Mouse (Mus musculus) MEL (cell line): ENCODE measurements around the gene F2. TPM values are rescaled to one million over a fixed set of nuclear protein-coding genes. Genes with fewer than 3 reads are reported as not detected.

Source experiments
- DNase-seq: peaks from one replicate; pipeline ENCODE4 v3.0.0; 2011; ENCODE audit warnings: low read depth, low spot score
- H3K27ac ChIP-seq: 2 replicates; pipeline ENCODE4 v1.5.1; 2012; ENCODE audit warnings: low read depth, mild to moderate bottlenecking, control low read depth, low read length, moderate library complexity; ENCODE audit not compliant: control insufficient read depth
- H3K27me3 ChIP-seq, 2 experiments: fragments of 150-350 bp in 1 of 2; sonication (generic) in 1 of 2; 2 replicates each; pipeline ENCODE4 v1.6.1; 2012; ENCODE audit warnings: low read length in 2 of 2, mild to moderate bottlenecking in 2 of 2, improper control_type of control experiment in 1 of 2, moderate library complexity in 1 of 2; ENCODE audit not compliant: insufficient read depth in 2 of 2, control insufficient read depth in 1 of 2
- H3K36me3 ChIP-seq, 2 experiments: 2 replicates each; pipeline ENCODE4 v1.6.1; 2012 to 2014; ENCODE audit warnings: low read length in 2 of 2, improper control_type of control experiment in 1 of 2, inconsistent platforms in 1 of 2, mild to moderate bottlenecking in 1 of 2; ENCODE audit not compliant: insufficient read depth in 2 of 2, control insufficient read depth in 1 of 2
- H3K4me1 ChIP-seq, 2 experiments: fragments of 150-350 bp in 1 of 2; sonication (generic) in 1 of 2; 2 replicates each; pipeline ENCODE4 v1.6.1; 2012; ENCODE audit warnings: low read length in 2 of 2, improper control_type of control experiment in 1 of 2, mild to moderate bottlenecking in 1 of 2; ENCODE audit not compliant: insufficient read depth in 2 of 2, control insufficient read depth in 1 of 2
- H3K4me3 ChIP-seq, 2 experiments: fragments of 150-350 bp in 1 of 2; sonication (generic) in 1 of 2; 2 replicates each; pipeline ENCODE4 v1.5.1; 2012; ENCODE audit warnings: low read depth in 2 of 2, low read length in 2 of 2, mild to moderate bottlenecking in 2 of 2, moderate library complexity in 2 of 2, control low read depth in 1 of 2, improper control_type of control experiment in 1 of 2; ENCODE audit not compliant: control insufficient read depth in 1 of 2, insufficient read depth in 1 of 2
- H3K79me2 ChIP-seq: 2 replicates; pipeline ENCODE4 v1.6.1; 2012; ENCODE audit warnings: mild to moderate bottlenecking, low read length, moderate library complexity; ENCODE audit not compliant: control insufficient read depth, poor library complexity, insufficient read depth
- H3K9ac ChIP-seq: 2 replicates; pipeline ENCODE4 v1.6.1; 2012; ENCODE audit warnings: low read depth, mild to moderate bottlenecking, control low read depth, low read length, moderate library complexity; ENCODE audit not compliant: control insufficient read depth, poor library complexity, severe bottlenecking
- H3K9me3 ChIP-seq: fragments of 150-350 bp; sonication (generic); replicated peaks from 2 replicates; pipeline ENCODE4 v1.6.1; 2012; ENCODE audit warnings: mild to moderate bottlenecking, low read length, improper control_type of control experiment, moderate library complexity; ENCODE audit not compliant: insufficient read depth
- BHLHE40 ChIP-seq: IDR thresholded peaks from 2 replicates; pipeline ENCODE4 v1.6.1; 2012; ENCODE audit warnings: low read depth, mild to moderate bottlenecking, inconsistent platforms, low read length, improper control_type of control experiment, borderline replicate concordance
- CHD1 ChIP-seq: IDR thresholded peaks from 2 replicates; pipeline ENCODE4 v1.6.1; 2012; ENCODE audit warnings: low read depth, mild to moderate bottlenecking, inconsistent platforms, low read length, improper control_type of control experiment
- CHD2 ChIP-seq: IDR thresholded peaks from 2 replicates; pipeline ENCODE4 v1.6.1; 2011; ENCODE audit warnings: low read length, improper control_type of control experiment
- CTCF ChIP-seq, 3 experiments: IDR thresholded peaks in 2 of 3; conservative IDR thresholded peaks in 1 of 3; 2 replicates each; pipeline ENCODE4 v1.5.1; 2011 to 2012; ENCODE audit warnings: low read length in 3 of 3, low read depth in 2 of 3, mild to moderate bottlenecking in 2 of 3, improper control_type of control experiment in 1 of 3, inconsistent platforms in 1 of 3, mixed read lengths in 1 of 3, moderate library complexity in 1 of 3; ENCODE audit not compliant: control insufficient read depth in 1 of 3, insufficient read depth in 1 of 3, poor library complexity in 1 of 3, severe bottlenecking in 1 of 3
- ELF1 ChIP-seq: IDR thresholded peaks from 2 replicates; pipeline ENCODE4 v1.6.1; 2014; ENCODE audit warnings: low read depth, mild to moderate bottlenecking, inconsistent platforms, low read length, improper control_type of control experiment, moderate library complexity
- ETS1 ChIP-seq: IDR thresholded peaks from 2 replicates; pipeline ENCODE4 v1.6.1; 2012; ENCODE audit warnings: low read depth, mild to moderate bottlenecking, inconsistent platforms, low read length, improper control_type of control experiment, moderate library complexity
- GATA1 ChIP-seq: IDR thresholded peaks from 2 replicates; pipeline ENCODE4 v1.6.1; 2011; ENCODE audit warnings: low read depth, low read length, improper control_type of control experiment
- JUND ChIP-seq: IDR thresholded peaks from 2 replicates; pipeline ENCODE4 v1.6.1; 2011; ENCODE audit warnings: low read depth, mild to moderate bottlenecking, improper control_type of control experiment, low read length
- MEF2A ChIP-seq: IDR thresholded peaks from 2 replicates; pipeline ENCODE4 v1.6.1; 2014; ENCODE audit warnings: low read depth, mild to moderate bottlenecking, inconsistent platforms, low read length, improper control_type of control experiment; ENCODE audit not compliant: poor library complexity, insufficient replicate concordance, severe bottlenecking; ENCODE audit errors: extremely low read depth
- MYB ChIP-seq: IDR thresholded peaks from 2 replicates; pipeline ENCODE4 v1.6.1; 2011; ENCODE audit warnings: mild to moderate bottlenecking, low read depth, low read length, improper control_type of control experiment
- MYC ChIP-seq: IDR thresholded peaks from 2 replicates; pipeline ENCODE4 v1.6.1; 2011; ENCODE audit warnings: low read depth, mild to moderate bottlenecking, low read length, improper control_type of control experiment, moderate library complexity
- POLR2AphosphoS2 ChIP-seq: IDR thresholded peaks from 2 replicates; pipeline ENCODE4 v1.6.1; 2011; ENCODE audit warnings: low read length, improper control_type of control experiment
- POLR2AphosphoS5 ChIP-seq: IDR thresholded peaks from 2 replicates; pipeline ENCODE4 v1.6.1; 2012; ENCODE audit warnings: low read depth, borderline replicate concordance, mild to moderate bottlenecking, inconsistent platforms, low read length, moderate library complexity, mixed read lengths
- TAL1 ChIP-seq: IDR thresholded peaks from 2 replicates; pipeline ENCODE4 v1.6.1; 2012; ENCODE audit warnings: mild to moderate bottlenecking, inconsistent platforms, low read length, moderate library complexity, mixed read lengths
- TBP ChIP-seq: IDR thresholded peaks from 2 replicates; pipeline ENCODE4 v1.8.0; 2011; ENCODE audit warnings: low read depth, low read length, improper control_type of control experiment
- TCF12 ChIP-seq: IDR thresholded peaks from 2 replicates; pipeline ENCODE4 v1.6.1; 2014; ENCODE audit warnings: low read depth, mild to moderate bottlenecking, inconsistent platforms, low read length, improper control_type of control experiment, moderate library complexity
- ZKSCAN1 ChIP-seq: IDR thresholded peaks from 2 replicates; pipeline ENCODE4 v1.6.1; 2012; ENCODE audit warnings: low read depth, mild to moderate bottlenecking, inconsistent platforms, low read length, improper control_type of control experiment, moderate library complexity
- polyA plus RNA-seq, 2 experiments: library from polyadenylated mRNA; stranded (reverse) in 1 of 2; unstranded in 1 of 2; fragments of >175 nt in 1 of 2; fragments of >200 nt in 1 of 2; gene quantifications; 2 replicates each; pipeline versions ENCODE4 v1.2.1 to v1.2.4; 2012; ENCODE audit warnings: low replicate concordance in 2 of 2, low read depth in 1 of 2; ENCODE audit not compliant: insufficient read length in 2 of 2, insufficient read depth in 1 of 2, missing spikeins in 1 of 2
- total RNA-seq: library from RNA; depleted of rRNA; stranded (reverse); fragments of 300-350 nt; gene quantifications from 2 replicates; pipeline ENCODE4 v1.2.3, GENCODE M21; 2012

The F2 gene
- total and polyA plus RNA-seq, 3 experiments = 0.04 to 0.06 TPM; not detected in 1

DNA sequence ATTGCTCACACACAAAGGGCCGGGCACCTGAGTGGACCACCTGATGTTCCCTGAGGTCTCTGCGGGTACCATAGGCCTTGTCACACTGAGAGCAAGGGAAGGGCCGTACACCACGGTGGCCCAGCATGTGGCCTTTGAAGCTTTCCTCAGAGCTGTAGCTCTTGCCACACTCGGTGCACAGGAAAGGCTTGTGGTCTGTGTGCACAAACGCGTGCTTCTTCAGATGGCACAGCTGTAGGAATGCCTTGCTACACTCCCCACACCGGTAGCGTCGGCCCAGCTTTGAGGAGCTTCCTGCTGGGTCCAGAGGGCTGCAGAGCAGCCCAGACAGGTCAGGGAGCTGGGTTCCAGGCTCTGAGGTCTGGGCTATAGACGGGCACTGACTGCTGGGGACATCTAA, 9.6 kb upstream of the F2 start:
- TF ChIP-seq POLR2AphosphoS5 (no peak), MEF2A (no peak), MYC (no peak), MYB (no peak), CHD1 (no peak), TBP (no peak), POLR2AphosphoS2 (no peak), TCF12 (no peak), GATA1 (no peak), ZKSCAN1 (no peak)
- Histone ChIP-seq H3K4me3 (no peak overlapping the region), H3K9ac (no peak overlapping the region), H3K4me1 (peaks cover 0 to 3% of the 10 kb centered on the region in 2 experiments; a peak in 2 of 4 replicates), H3K9me3 (no peaks in the 10 kb centered on the region), H3K36me3 (peaks cover 0 to 4% of the 10 kb centered on the region in 2 experiments), H3K27ac (no peak overlapping the region), H3K79me2 (peaks cover 19% of the 10 kb centered on the region), H3K27me3 (no peaks in the 10 kb centered on the region)
- no peak for DNase-seq

DNA sequence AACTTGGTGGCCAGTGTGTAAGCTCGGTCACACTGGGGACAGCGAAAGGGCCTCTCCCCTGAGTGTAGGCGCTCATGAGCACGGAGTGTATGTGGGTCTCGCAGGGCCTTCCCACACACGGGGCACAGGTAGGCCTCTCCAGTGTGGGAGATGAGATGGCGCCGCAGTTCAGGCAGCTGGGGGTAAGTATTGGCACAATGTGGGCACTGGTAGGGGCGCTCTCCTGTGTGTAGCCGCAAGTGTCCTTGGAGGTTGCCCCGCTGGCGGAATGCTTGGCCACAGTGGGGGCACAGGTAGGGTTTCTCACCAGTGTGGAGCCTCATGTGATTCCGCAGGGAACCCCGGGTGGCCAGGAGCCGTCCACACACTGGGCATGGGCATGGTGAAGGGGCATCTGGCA, 9.1 kb upstream of the F2 start:
- H3K9me3 ChIP-seq = no peaks in the 10 kb centered on the region
- no peak for TF ChIP-seq CHD2
- TF ChIP-seq POLR2AphosphoS5 = no peak
- no peak for TF ChIP-seq MYC
- TF ChIP-seq TAL1 = no peak
- no peak for TF ChIP-seq ZKSCAN1
- TF ChIP-seq CTCF (IDR thresholded peaks at IDR 0.05 in 2 of 3, conservative IDR thresholded peaks at IDR 0.05 in 1 of 3; ENCODE audit: control insufficient read depth in 1 of 3, insufficient read depth in 1 of 3, low read depth in 2 of 3, low read length in 3 of 3, poor library complexity in 1 of 3, severe bottlenecking in 1 of 3) = no peak
- no peak for TF ChIP-seq JUND
- TF ChIP-seq BHLHE40 = no peak
- TF ChIP-seq ELF1 = no peak
- TF ChIP-seq ETS1 = no peak
- no peak overlapping the region for H3K4me3 ChIP-seq
- peaks cover 0 to 3% of the 10 kb centered on the region in 2 experiments; a peak in 2 of 4 replicates for H3K4me1 ChIP-seq
- H3K79me2 ChIP-seq = peaks cover 17% of the 10 kb centered on the region
- H3K27ac ChIP-seq = no peak overlapping the region
- no peak overlapping the region for H3K9ac ChIP-seq
- peaks cover 0 to 4% of the 10 kb centered on the region in 2 experiments for H3K36me3 ChIP-seq
- no peak for DNase-seq
- no peaks in the 10 kb centered on the region for H3K27me3 ChIP-seq
